Mouse (Mus musculus) hindbrain, postnatal 0 days (tissue): Measurements from ENCODE around the gene Serpine2. TPM values are rescaled to one million over a fixed set of nuclear protein-coding genes. Genes with fewer than 3 reads are reported as not detected.
A peak's percentile ranks its signal among the peaks of the same experiment; 100 is the strongest.

Source experiments
- ATAC-seq: fragments of 200-750 bp; cut with Nextera tagmentation; 2 replicates; pipeline ENCODE4 v1.8.0; 2017; ENCODE audit warnings: mild to moderate bottlenecking, moderate TSS enrichment, moderate library complexity
- DNase-seq: peaks from one replicate; pipeline ENCODE4 v3.0.0-alpha.2; 2015; ENCODE audit warnings: low spot score
- H3K27ac ChIP-seq: fragments of 300-500 bp; sonication (generic); 2 replicates; pipeline ENCODE4 v1.5.1; 2014; ENCODE audit warnings: mild to moderate bottlenecking
- H3K27me3 ChIP-seq: fragments of 300-500 bp; sonication (generic); 2 replicates; pipeline ENCODE4 v1.6.1; 2014; ENCODE audit warnings: low read length, mixed read lengths; ENCODE audit not compliant: insufficient read depth
- H3K36me3 ChIP-seq: fragments of 300-500 bp; sonication (generic); 2 replicates; pipeline ENCODE4 v1.6.1; 2014; ENCODE audit warnings: low read length, mixed read lengths; ENCODE audit not compliant: insufficient read depth
- H3K4me1 ChIP-seq: fragments of 300-500 bp; sonication (generic); 2 replicates; pipeline ENCODE4 v1.6.1; 2014; ENCODE audit warnings: antibody characterized with exemption, low read length, mixed read lengths; ENCODE audit not compliant: insufficient read depth
- H3K4me2 ChIP-seq: fragments of 300-500 bp; sonication (generic); 2 replicates; pipeline ENCODE4 v1.6.1; 2014; ENCODE audit warnings: low read depth, mild to moderate bottlenecking, low read length, moderate library complexity, mixed read lengths
- H3K4me3 ChIP-seq: fragments of 300-500 bp; sonication (generic); 2 replicates; pipeline ENCODE4 v1.5.1; 2014; ENCODE audit warnings: low read length
- H3K9ac ChIP-seq: fragments of 300-500 bp; sonication (generic); replicated peaks from 2 replicates; pipeline ENCODE4 v1.6.1; 2014; ENCODE audit warnings: mild to moderate bottlenecking, low read length, moderate library complexity, mixed read lengths
- H3K9me3 ChIP-seq: fragments of 300-500 bp; sonication (generic); 2 replicates; pipeline ENCODE4 v1.6.1; 2016; ENCODE audit warnings: low read length, mixed read lengths
- CTCF ChIP-seq: IDR thresholded peaks from 2 replicates; pipeline ENCODE4 v1.5.1; 2016; ENCODE audit warnings: antibody characterized with exemption, control low read depth, low read depth
- WGBS: fragments of 180-500 bp; shearing (Covaris S2); extraction: QIAGEN DNeasy Blood & Tissue Kit; methylation state at CpG from one replicate; pipeline ENCODE4 v1.1.7; 2014; 5-methylcytosine and 5-hydroxymethylcytosine counted together
- polyA plus RNA-seq: library from polyadenylated mRNA; unstranded; fragments of >200 nt; fragmentation: Nextera tagmentation; extraction: Ambion mirVana; gene quantifications from 2 replicates; pipeline ENCODE4 v1.2.1, GENCODE M21; 2015
- total RNA-seq: library from RNA; depleted of rRNA; stranded (reverse); fragments of >200 nt; gene quantifications from 2 replicates; pipeline ENCODE4 v1.2.3, GENCODE M21; 2014

Gene Serpine2
- total and polyA plus RNA-seq, 2 experiments from 2014 or later: 251 to 505 TPM

GRCm38 (mm10) chr1:79853527-79853926 is 7.5 kb downstream of the Serpine2 start:
- Histone ChIP-seq H3K9me3 (no peaks in the 10 kb centered on the region), H3K4me3 (no peak overlapping the region), H3K36me3 (no peaks in the 10 kb centered on the region), H3K27me3 (no peaks in the 10 kb centered on the region), H3K9ac (no peak overlapping the region), H3K27ac (no peak overlapping the region), H3K4me1 (no peaks in the 10 kb centered on the region; the same call in 1 of the 2 replicates), H3K4me2 (no peak overlapping the region)
- TF ChIP-seq CTCF: no peak
- DNase-seq: no peak
- ATAC-seq: no peak
- WGBS: 89% methylated on average over 3 of the region's 3 CpGs

DNA sequence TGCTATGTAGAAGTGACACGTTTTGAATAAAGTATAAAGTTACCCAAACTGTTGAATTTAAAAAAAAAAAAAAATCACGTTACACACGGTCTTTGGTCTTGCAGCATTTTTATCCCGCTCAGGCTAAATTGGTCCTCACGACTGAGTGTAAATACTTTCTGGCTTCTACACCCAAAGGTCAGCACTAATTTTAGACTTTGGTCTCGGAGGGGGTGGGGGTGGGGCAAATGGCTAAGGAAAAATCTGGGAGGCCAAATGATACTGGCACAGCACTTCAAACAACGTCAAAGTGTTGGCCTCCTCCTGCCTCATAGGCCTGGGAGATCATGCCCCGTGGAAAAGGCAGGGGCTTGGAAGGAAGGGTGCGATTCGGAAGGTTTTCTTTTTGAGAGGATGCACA is 10.6 kb downstream of the Serpine2 start:
- 83% methylated on average over 10 of the region's 10 CpGs for WGBS
- no peak for TF ChIP-seq CTCF
- no peak for DNase-seq
- H3K4me2 ChIP-seq: no peak overlapping the region
- no peaks in the 10 kb centered on the region; the same call in 1 of the 2 replicates for H3K4me1 ChIP-seq
- H3K36me3 ChIP-seq: no peaks in the 10 kb centered on the region
- no peaks in the 10 kb centered on the region for H3K27me3 ChIP-seq
- H3K9me3 ChIP-seq: no peaks in the 10 kb centered on the region
- no peak for ATAC-seq
- H3K9ac ChIP-seq: no peak overlapping the region
- H3K4me3 ChIP-seq: no peak overlapping the region
- no peak overlapping the region for H3K27ac ChIP-seq

- WGBS: 87% methylated on average over 3 of the region's 3 CpGs
- H3K9ac ChIP-seq: no peak overlapping the region
- H3K4me2 ChIP-seq: no peak overlapping the region
- no peak for TF ChIP-seq CTCF
- H3K4me1 ChIP-seq: no peaks in the 10 kb centered on the region
- no peaks in the 10 kb centered on the region for H3K27me3 ChIP-seq
- DNase-seq (no peak), ATAC-seq (no peak)
- H3K27ac ChIP-seq: no peak overlapping the region
- no peaks in the 10 kb centered on the region for H3K9me3 ChIP-seq
- no peaks in the 10 kb centered on the region for H3K36me3 ChIP-seq
- no peak overlapping the region for H3K4me3 ChIP-seq
These were observed 12.3 kb downstream of the Serpine2 start for GRCm38 (mm10) chr1:79848663-79849062.

- DNase-seq: no peak
- H3K36me3 ChIP-seq: no peaks in the 10 kb centered on the region
- ATAC-seq: no peak
- whole genome bisulfite sequencing: 84% methylated on average over 2 of the region's 2 CpGs
- no peak for TF ChIP-seq CTCF
- H3K27ac ChIP-seq: no peak overlapping the region
- no peaks in the 10 kb centered on the region for H3K27me3 ChIP-seq
- H3K4me3 ChIP-seq: no peak overlapping the region
- no peak overlapping the region for H3K9ac ChIP-seq
- H3K4me2 ChIP-seq: no peak overlapping the region
- no peaks in the 10 kb centered on the region for H3K9me3 ChIP-seq
- H3K4me1 ChIP-seq: no peaks in the 10 kb centered on the region
These were observed 14.1 kb downstream of the Serpine2 start for GRCm38 (mm10) chr1:79846891-79847290.

GRCm38 (mm10) chr1:79832719-79833404 is 28.1 kb downstream of the Serpine2 start:
- DNase-seq (peak; percentile 87), ATAC-seq (peak; percentile 91)
- 0 out of 2 replicates have a peak overlapping the region, but pooled peaks have one; percentile 30 for H3K4me2 ChIP-seq
- no peaks in the 10 kb centered on the region for H3K27me3 ChIP-seq
- H3K36me3 ChIP-seq: no peaks in the 10 kb centered on the region
- no peaks in the 10 kb centered on the region for H3K9me3 ChIP-seq
- H3K9ac ChIP-seq: no peak overlapping the region
- no peak for TF ChIP-seq CTCF
- no peak overlapping the region for H3K4me3 ChIP-seq
- H3K27ac ChIP-seq: peak overlapping the region; percentile 65; the same call in 1 of the 2 replicates
- WGBS: 32% methylated on average over 16 of the region's 16 CpGs
- H3K4me1 ChIP-seq: no peaks in the 10 kb centered on the region

GRCm38 (mm10) chr1:79823951-79824633 is 36.9 kb downstream of the Serpine2 start:
- H3K4me2 ChIP-seq: 0 out of 2 replicates have a peak overlapping the region, but pooled peaks have one; percentile 10
- peak overlapping the region; percentile 69 for H3K27ac ChIP-seq
- ATAC-seq: no peak

More at GRCm38 (mm10) chr1:79823951-79824633, 36.9 kb downstream of the Serpine2 start:
- TF ChIP-seq CTCF: no peak
- H3K4me1 ChIP-seq: peaks cover 9% of the 10 kb centered on the region
- H3K9me3 ChIP-seq: no peaks in the 10 kb centered on the region
- no peak overlapping the region for H3K4me3 ChIP-seq
- H3K36me3 ChIP-seq: no peaks in the 10 kb centered on the region
- peak; percentile 11 for DNase-seq
- no peaks in the 10 kb centered on the region for H3K27me3 ChIP-seq
- no peak overlapping the region for H3K9ac ChIP-seq
- WGBS: 63% methylated on average over 14 of the region's 14 CpGs
